Mouse (Mus musculus) heart, adult 2 months (tissue): Measurements from ENCODE around the gene Sap30.

ENCODE experiments used
- EP300 ChIP-seq: fragments of 200-500 bp; IDR thresholded peaks from 2 replicates; pipeline ENCODE4 v1.6.1; 2011; ENCODE audit warnings: low read depth, low read length, control low read depth; ENCODE audit not compliant: insufficient read depth
- POLR2A ChIP-seq: fragments of 200-500 bp; IDR thresholded peaks from 2 replicates; pipeline ENCODE4 v1.6.1; 2011; ENCODE audit warnings: mild to moderate bottlenecking, low read depth, low read length, control low read depth; ENCODE audit not compliant: insufficient read depth

GRCm38 (mm10) chr8:57462839-57463238, 24.8 kb downstream of the Sap30 start:
- no peak for TF ChIP-seq EP300
- no peak for TF ChIP-seq POLR2A
